Mouse (Mus musculus) embryonic stem cell, embryonic (primary cell): ENCODE measurements around the gene Kif1b.

Experiments used
- CTCF ChIA-PET, 4 experiments: fragments of 300-600 bp in 2 of 4; fragments of 350-600 bp in 2 of 4; sonication (Branson Sonifier 250); formaldehyde crosslinking; loops; one replicate each; lab custom pipeline; 2022; ENCODE audit warnings: inconsistent platforms in 2 of 4; lab: Charles Lee
- POLR2A ChIA-PET, 4 experiments: fragments of 300-600 bp in 2 of 4; fragments of 350-600 bp in 2 of 4; sonication (Branson Sonifier 250); formaldehyde crosslinking; loops; one replicate each; lab custom pipeline; 2022; ENCODE audit warnings: antibody characterized with exemption in 4 of 4, inconsistent platforms in 1 of 4; lab: Charles Lee

The Kif1b gene

GRCm38 (mm10) chr4:149159891-149160290, 147.6 kb downstream of the Kif1b start:
- ChIA-PET POLR2A (interaction anchor here in 2 of 4 experiments (0.6 to 4.1 kb wide), 13 partner anchors 9 to 205 kb away, joined by 3 to 34 read pairs (median 5); partner anchors contain the start of gene Cenps (in 2 of the 2)), CTCF (interaction anchor here (0.5 to 4.0 kb wide), 8 partner anchors 11 to 654 kb away, joined by 3 to 12 read pairs (median 4); partner anchors contain the start of gene Cenps (in 1 of the 4))

- ChIA-PET CTCF (interaction anchor here in 3 of 4 experiments (0.6 to 4.0 kb wide), 7 partner anchors 10 to 655 kb away, joined by 3 to 12 read pairs (median 4); partner anchors contain the start of gene Cenps (in 1 of the 3)), POLR2A (interaction anchor here (0.5 to 4.1 kb wide), 14 partner anchors 9 to 446 kb away, joined by 3 to 34 read pairs (median 5); partner anchors contain the start of gene Cenps (in 2 of the 4))
Measured at GRCm38 (mm10) chr4:149159203-149159602, 148.3 kb downstream of the Kif1b start.

GRCm38 (mm10) chr4:149157415-149157973, 150.0 kb downstream of the Kif1b start:
- ChIA-PET CTCF (interaction anchor here in 3 of 4 experiments (0.6 to 4.0 kb wide), 2 partner anchors 13 to 1137 kb away, joined by 3 to 12 read pairs (median 3); no protein-coding TSS in a partner anchor), POLR2A (interaction anchor here in 3 of 4 experiments (0.6 to 4.1 kb wide), 8 partner anchors 9 to 40 kb away, joined by 4 to 34 read pairs (median 6); partner anchors contain the start of gene Pgd (in 1 of the 3))

GRCm38 (mm10) chr4:149155711-149156110, 151.8 kb downstream of the Kif1b start:
- ChIA-PET CTCF (interaction anchor here in 1 of 4 experiments (0.9 to 3.2 kb wide), 7 partner anchors 10 to 934 kb away, joined by 3 to 21 read pairs (median 3); no protein-coding TSS in a partner anchor), POLR2A (interaction anchor here in 2 of 4 experiments (1.1 to 4.1 kb wide), 6 partner anchors 8 to 27 kb away, joined by 3 to 18 read pairs (median 10); partner anchors contain the start of gene Pgd (in 2 of the 2))

GRCm38 (mm10) chr4:149154859-149155258, 152.6 kb downstream of the Kif1b start:
- ChIA-PET POLR2A (interaction anchor here in 2 of 4 experiments (0.7 to 2.4 kb wide), 8 partner anchors 9 to 27 kb away, joined by 3 to 14 read pairs (median 4); partner anchors contain the start of gene Pgd (in 2 of the 2)), CTCF (interaction anchor here in 3 of 4 experiments (0.6 to 3.2 kb wide), 15 partner anchors 10 to 935 kb away, joined by 3 to 21 read pairs (median 3); partner anchors contain the start of gene Kif1b (in 1 of the 3))

- POLR2A ChIA-PET: no interaction called here
- CTCF ChIA-PET: no interaction called here
Measured at GRCm38 (mm10) chr4:149150721-149151120, 156.8 kb downstream of the Kif1b start.

GRCm38 (mm10) chr4:149150256-149150655, 157.2 kb downstream of the Kif1b start:
- ChIA-PET POLR2A (no interaction called here), CTCF (no interaction called here)

GRCm38 (mm10) chr4:149149611-149150010, 157.9 kb downstream of the Kif1b start:
- ChIA-PET POLR2A (no interaction called here), CTCF (interaction anchor here in 1 of 4 experiments (1.0 kb wide), 1 partner anchor 10 kb away, joined by 3 read pairs; no protein-coding TSS in a partner anchor)

- POLR2A ChIA-PET: interaction anchor here in 3 of 4 experiments (0.6 to 2.5 kb wide), 4 partner anchors 8 to 457 kb away, joined by 3 to 11 read pairs (median 3); no protein-coding TSS in a partner anchor
- CTCF ChIA-PET: interaction anchor here in 1 of 4 experiments (1.0 kb wide), 1 partner anchor 11 kb away, joined by 3 read pairs; no protein-coding TSS in a partner anchor
Measured at GRCm38 (mm10) chr4:149149196-149149595, 158.3 kb downstream of the Kif1b start.

- ChIA-PET CTCF (interaction anchor here in 3 of 4 experiments (0.6 to 1.5 kb wide), 4 partner anchors 23 to 401 kb away, joined by 3 to 6 read pairs (median 3); partner anchors contain the start of gene Kif1b (in 1 of the 3)), POLR2A (interaction anchor here (0.6 to 3.3 kb wide), 22 partner anchors 9 to 497 kb away, joined by 3 to 18 read pairs (median 4); partner anchors contain the start of genes Pgd (in 3 of the 4) and Cenps (in 1 of the 4))
Measured at GRCm38 (mm10) chr4:149148084-149148483, 159.4 kb downstream of the Kif1b start.

- POLR2A ChIA-PET: interaction anchor here (0.5 to 3.3 kb wide), 20 partner anchors 9 to 497 kb away, joined by 3 to 18 read pairs (median 4); partner anchors contain the start of genes Pgd (in 2 of the 4) and Cenps (in 1 of the 4)
- CTCF ChIA-PET: interaction anchor here in 3 of 4 experiments (0.6 to 1.5 kb wide), 5 partner anchors 18 to 401 kb away, joined by 3 to 6 read pairs (median 3); partner anchors contain the start of gene Kif1b (in 1 of the 3)
Measured at GRCm38 (mm10) chr4:149147528-149147927, 160.0 kb downstream of the Kif1b start.

GRCm38 (mm10) chr4:149145151-149145550, 162.3 kb downstream of the Kif1b start:
- ChIA-PET CTCF (interaction anchor here (0.5 to 2.5 kb wide), 31 partner anchors 8 to 463 kb away, joined by 3 to 25 read pairs (median 4); partner anchors contain the start of gene Kif1b (in 2 of the 4)), POLR2A (interaction anchor here in 3 of 4 experiments (0.6 to 1.2 kb wide), 12 partner anchors 8 to 311 kb away, joined by 3 to 6 read pairs (median 4); no protein-coding TSS in a partner anchor)

- ChIA-PET CTCF (interaction anchor here (0.5 to 2.5 kb wide), 90 partner anchors 8 to 1187 kb away, joined by 3 to 25 read pairs (median 4); partner anchors contain the start of genes Kif1b (in 2 of the 4), Pgd (in 1 of the 4) and Srm (in 1 of the 4)), POLR2A (interaction anchor here in 3 of 4 experiments (0.5 to 1.9 kb wide), 22 partner anchors 9 to 518 kb away, joined by 3 to 10 read pairs (median 4); partner anchors contain the start of gene Tardbp (in 1 of the 3))
Measured at GRCm38 (mm10) chr4:149144459-149144858, 163.0 kb downstream of the Kif1b start.

GRCm38 (mm10) chr4:149143594-149143993, 163.9 kb downstream of the Kif1b start:
- CTCF ChIA-PET: interaction anchor here (0.6 to 2.5 kb wide), 35 partner anchors 9 to 698 kb away, joined by 3 to 25 read pairs (median 4); no protein-coding TSS in a partner anchor

GRCm38 (mm10) chr4:149138515-149138914, 169.0 kb downstream of the Kif1b start:
- ChIA-PET CTCF (no interaction called here), POLR2A (no interaction called here)

More at GRCm38 (mm10) chr4:149143594-149143993, 163.9 kb downstream of the Kif1b start:
- POLR2A ChIA-PET: interaction anchor here in 2 of 4 experiments (1.1 to 1.9 kb wide), 3 partner anchors 22 to 165 kb away, joined by 5 to 6 read pairs (median 6); no protein-coding TSS in a partner anchor

- ChIA-PET POLR2A (interaction anchor here in 3 of 4 experiments (0.5 to 2.3 kb wide), 13 partner anchors 9 to 346 kb away, joined by 3 to 13 read pairs (median 4); partner anchors contain the start of gene Kif1b (in 1 of the 3)), CTCF (interaction anchor here in 3 of 4 experiments (0.8 to 2.2 kb wide), 7 partner anchors 7 to 83 kb away, joined by 3 to 7 read pairs (median 3); partner anchors contain the start of gene Cort (in 1 of the 3))
Measured at GRCm38 (mm10) chr4:149136982-149137770, 170.3 kb downstream of the Kif1b start, which contains the start of gene Cenps. Gene Cenps, minus strand, starts transcription at chr4:149137629.
